Mouse (Mus musculus): ENCODE measurements at regions not wholly inside any gene's neighbourhood (a gene's known extent, or its start where the extent isn't known, plus 50 kb on each side); places are given as distances from the start of the nearest gene placed in this dataset.

DNA sequence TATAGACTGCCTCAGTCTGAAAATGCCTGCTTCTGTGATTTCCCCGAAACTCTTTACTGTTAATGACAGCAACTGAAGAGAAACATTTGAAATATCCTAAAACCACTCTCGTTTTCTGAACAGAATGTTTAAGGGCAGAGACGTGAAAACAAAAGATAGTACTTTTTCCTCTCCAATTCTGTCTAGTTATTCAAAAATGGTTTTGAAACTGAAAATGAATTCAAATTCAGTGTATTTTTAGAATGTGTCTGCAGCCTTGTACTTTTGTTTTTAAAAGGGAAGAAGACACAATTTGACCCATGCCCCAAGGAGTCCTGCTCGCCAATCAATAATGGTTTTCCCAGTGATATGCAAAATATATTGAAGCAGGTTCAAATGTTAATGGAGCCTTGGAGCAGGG, 136.7 kb upstream of the AI593442 start:
- H3K9ac ChIP-seq: no peak overlapping the region
- WGBS: 65% methylated on average over 4 of the region's 4 CpGs
- ATAC-seq: no peak

DNA sequence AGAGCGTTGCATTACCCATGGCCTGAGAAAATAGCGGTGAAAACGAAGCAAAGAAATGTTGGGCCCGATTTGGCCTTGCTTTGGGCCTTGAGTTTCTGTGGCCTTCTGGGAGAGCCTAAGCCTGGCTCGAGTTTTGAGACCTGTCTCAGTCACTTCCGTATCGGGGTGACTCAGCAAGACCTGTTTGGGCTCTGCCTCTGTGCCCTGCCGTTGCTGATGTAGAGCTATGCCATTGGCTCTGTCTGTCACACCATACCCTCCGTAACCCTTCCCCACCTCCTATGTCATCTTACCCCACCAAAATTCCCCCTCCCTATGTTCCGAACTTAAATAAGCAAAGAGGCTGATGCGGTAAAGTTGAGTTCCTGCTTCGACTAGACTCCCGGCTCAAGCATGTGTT, 123.4 kb upstream of the AI593442 start:
- DNase-seq (no peak), ATAC-seq (no peak)
- no peaks in the 10 kb centered on the region for H3K27me3 ChIP-seq (ENCODE audit: insufficient read depth, low read length)
- H3K36me3 ChIP-seq (ENCODE audit: insufficient read depth): no peaks in the 10 kb centered on the region
- no peak for TF ChIP-seq CTCF (IDR thresholded peaks at IDR 0.05; ENCODE audit: low read depth)
- no peak overlapping the region for H3K27ac ChIP-seq (ENCODE audit: low read depth, low read length)
- H3K4me2 ChIP-seq (ENCODE audit: low read depth): no peak overlapping the region
- H3K9ac ChIP-seq: no peak overlapping the region
- H3K9me3 ChIP-seq (ENCODE audit: low read length): no peaks in the 10 kb centered on the region
- H3K4me3 ChIP-seq (ENCODE audit: low read depth, low read length): no peak overlapping the region
- 96% methylated on average over 13 of the region's 13 CpGs for WGBS
- H3K4me1 ChIP-seq (ENCODE audit: insufficient read depth): no peaks in the 10 kb centered on the region

More for the DNA sequence above, 136.7 kb upstream of the AI593442 start:
- H3K27me3 ChIP-seq (ENCODE audit: insufficient read depth, low read length): no peaks in the 10 kb centered on the region
- no peaks in the 10 kb centered on the region for H3K36me3 ChIP-seq (ENCODE audit: insufficient read depth)
- no peak overlapping the region for H3K4me3 ChIP-seq (ENCODE audit: low read depth, low read length)
- H3K4me1 ChIP-seq (ENCODE audit: insufficient read depth): no peaks in the 10 kb centered on the region
- no peak overlapping the region for H3K4me2 ChIP-seq (ENCODE audit: low read depth)
- H3K9me3 ChIP-seq (ENCODE audit: low read length): no peaks in the 10 kb centered on the region
- DNase-seq: no peak
- H3K27ac ChIP-seq (ENCODE audit: low read depth, low read length): no peak overlapping the region
- no peak for TF ChIP-seq CTCF (IDR thresholded peaks at IDR 0.05; ENCODE audit: low read depth)

DNA sequence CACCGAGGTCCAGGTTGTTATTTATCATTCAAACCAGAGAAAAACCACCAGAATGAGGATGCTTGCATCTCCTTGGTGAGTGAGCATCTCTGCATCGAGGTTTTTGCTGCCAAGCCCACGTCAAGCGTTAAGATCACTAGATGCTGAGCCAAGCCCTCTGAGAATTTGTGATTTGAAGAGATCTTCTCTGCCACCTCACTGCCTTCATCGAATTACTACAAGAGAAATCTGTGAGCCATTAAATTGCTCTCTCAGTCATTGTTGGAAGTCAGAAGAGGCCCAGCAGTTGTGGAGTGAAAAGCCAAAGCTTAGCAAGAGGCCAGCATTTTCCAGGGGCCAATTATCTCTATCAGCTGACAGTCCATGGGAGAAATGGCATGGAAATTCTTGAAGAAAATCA, 122.2 kb upstream of the AI593442 start:
- TF ChIP-seq CTCF (IDR thresholded peaks at IDR 0.05; ENCODE audit: low read depth): no peak
- Histone ChIP-seq H3K27me3 (ENCODE audit: insufficient read depth, low read length) (no peaks in the 10 kb centered on the region), H3K27ac (ENCODE audit: low read depth, low read length) (no peak overlapping the region), H3K36me3 (ENCODE audit: insufficient read depth) (no peaks in the 10 kb centered on the region), H3K9me3 (ENCODE audit: low read length) (no peaks in the 10 kb centered on the region), H3K4me1 (ENCODE audit: insufficient read depth) (no peaks in the 10 kb centered on the region), H3K4me2 (ENCODE audit: low read depth) (no peak overlapping the region), H3K4me3 (ENCODE audit: low read depth, low read length) (no peak overlapping the region), H3K9ac (no peak overlapping the region)
- ATAC-seq (no peak), DNase-seq (no peak)
- 53% methylated on average over 5 of the region's 5 CpGs for WGBS

DNA sequence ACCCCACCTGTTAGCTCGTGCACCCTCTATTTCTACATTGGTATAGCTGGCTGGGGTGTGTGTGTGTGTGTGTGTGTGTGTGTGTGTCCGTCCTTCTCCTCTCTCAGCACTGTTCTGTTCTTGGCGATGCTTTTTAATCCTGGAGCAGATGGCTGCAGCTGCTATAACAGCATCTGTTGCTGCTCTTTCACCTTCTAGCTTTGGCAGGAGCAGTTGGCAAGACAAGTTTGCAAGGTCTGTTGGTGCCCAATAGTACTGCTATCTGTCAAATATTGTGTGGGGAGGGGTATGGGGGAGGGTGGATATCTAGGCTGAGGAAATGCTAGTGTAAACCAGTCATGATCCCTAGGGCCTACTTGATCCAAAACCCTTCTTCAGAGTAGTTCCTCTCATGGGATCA, 120.9 kb upstream of the AI593442 start:
- H3K27ac ChIP-seq (ENCODE audit: low read depth, low read length): no peak overlapping the region
- ATAC-seq (peak; percentile 47), DNase-seq (peak; percentile 35)
- no peak overlapping the region for H3K9ac ChIP-seq
- H3K9me3 ChIP-seq (ENCODE audit: low read length): no peaks in the 10 kb centered on the region
- H3K4me3 ChIP-seq (ENCODE audit: low read depth, low read length): no peak overlapping the region
- 39% methylated on average over 3 of the region's 3 CpGs for WGBS
- TF ChIP-seq CTCF (IDR thresholded peaks at IDR 0.05; ENCODE audit: low read depth): no peak
- H3K4me2 ChIP-seq (ENCODE audit: low read depth): no peak overlapping the region
- no peaks in the 10 kb centered on the region for H3K27me3 ChIP-seq (ENCODE audit: insufficient read depth, low read length)
- no peaks in the 10 kb centered on the region for H3K36me3 ChIP-seq (ENCODE audit: insufficient read depth)
- H3K4me1 ChIP-seq (ENCODE audit: insufficient read depth): no peaks in the 10 kb centered on the region

GRCm38 (mm10) chr9:52792596-52792995, 113.0 kb upstream of the AI593442 start:
- Histone ChIP-seq H3K27me3 (ENCODE audit: insufficient read depth, low read length) (no peaks in the 10 kb centered on the region), H3K4me1 (ENCODE audit: insufficient read depth) (no peaks in the 10 kb centered on the region), H3K27ac (ENCODE audit: low read depth, low read length) (no peak overlapping the region), H3K36me3 (ENCODE audit: insufficient read depth) (no peaks in the 10 kb centered on the region), H3K4me3 (ENCODE audit: low read depth, low read length) (no peak overlapping the region), H3K9me3 (ENCODE audit: low read length) (no peaks in the 10 kb centered on the region), H3K9ac (no peak overlapping the region), H3K4me2 (ENCODE audit: low read depth) (no peak overlapping the region)
- no peak for TF ChIP-seq CTCF (IDR thresholded peaks at IDR 0.05; ENCODE audit: low read depth)
- WGBS: 58% methylated on average over 1 of the region's 1 CpGs
- peak; percentile 28 for DNase-seq
- ATAC-seq: no peak

DNA sequence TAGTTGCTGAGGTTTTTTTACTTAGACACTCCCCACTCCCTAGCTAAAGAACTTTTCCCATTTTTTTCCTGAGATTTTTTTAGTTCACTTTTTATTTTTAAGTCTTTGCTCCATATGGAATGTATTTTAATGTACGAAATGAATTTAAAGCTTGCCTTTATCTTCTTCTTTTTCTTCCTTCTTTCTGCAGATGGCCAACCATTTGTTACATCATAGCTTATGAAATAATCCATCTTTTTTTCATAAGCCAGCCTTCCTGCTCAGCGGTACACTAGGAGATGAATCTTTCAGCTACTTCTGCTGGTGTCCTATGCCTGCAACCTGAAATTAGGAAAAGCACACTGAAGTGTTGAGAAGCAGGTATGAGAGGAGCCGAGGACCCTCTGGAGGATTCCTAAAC, 102.9 kb upstream of the AI593442 start:
- Histone ChIP-seq H3K4me2 (ENCODE audit: low read depth) (no peak overlapping the region), H3K36me3 (ENCODE audit: insufficient read depth) (no peaks in the 10 kb centered on the region), H3K27me3 (ENCODE audit: insufficient read depth, low read length) (no peaks in the 10 kb centered on the region), H3K9me3 (ENCODE audit: low read length) (no peaks in the 10 kb centered on the region), H3K4me3 (ENCODE audit: low read depth, low read length) (no peak overlapping the region), H3K9ac (no peak overlapping the region), H3K27ac (ENCODE audit: low read depth, low read length) (no peak overlapping the region), H3K4me1 (ENCODE audit: insufficient read depth) (no peaks in the 10 kb centered on the region)
- DNase-seq: peak; percentile 17
- 85% methylated on average over 3 of the region's 3 CpGs for WGBS
- no peak for ATAC-seq
- TF ChIP-seq CTCF (IDR thresholded peaks at IDR 0.05; ENCODE audit: low read depth): no peak

GRCm38 (mm10) chr9:52776542-52776941, 97.0 kb upstream of the AI593442 start:
- no peak for TF ChIP-seq CTCF (IDR thresholded peaks at IDR 0.05; ENCODE audit: low read depth)
- peak; percentile 24 for DNase-seq

DNA sequence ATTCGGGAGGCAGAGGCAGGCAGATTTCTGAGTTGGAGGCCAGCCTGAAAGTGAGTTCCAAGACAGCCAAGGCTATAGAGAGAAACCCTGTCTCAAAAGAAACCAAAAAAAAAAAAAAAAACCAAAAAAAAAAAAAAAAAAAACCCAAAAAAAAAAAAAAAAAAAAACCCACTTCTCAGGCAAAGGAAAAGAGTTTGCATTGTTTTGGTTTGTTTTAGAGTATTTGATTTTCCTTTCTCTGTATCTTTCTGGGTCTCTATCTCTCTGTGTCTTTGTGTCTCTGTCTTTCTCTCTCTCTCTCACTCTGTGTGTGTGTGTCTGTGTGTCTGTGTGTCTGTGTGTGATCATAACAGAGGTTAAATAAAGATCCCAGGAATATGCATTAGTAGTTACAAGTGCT, 95.7 kb upstream of the AI593442 start:
- no peak for TF ChIP-seq CTCF (IDR thresholded peaks at IDR 0.05; ENCODE audit: low read depth)
- no peaks in the 10 kb centered on the region for H3K36me3 ChIP-seq (ENCODE audit: insufficient read depth)
- H3K9me3 ChIP-seq (ENCODE audit: low read length): no peaks in the 10 kb centered on the region
- H3K4me2 ChIP-seq (ENCODE audit: low read depth): no peak overlapping the region
- no peaks in the 10 kb centered on the region for H3K27me3 ChIP-seq (ENCODE audit: insufficient read depth, low read length)
- DNase-seq (no peak), ATAC-seq (no peak)
- no peak overlapping the region for H3K9ac ChIP-seq
- no peaks in the 10 kb centered on the region for H3K4me1 ChIP-seq (ENCODE audit: insufficient read depth)
- H3K27ac ChIP-seq (ENCODE audit: low read depth, low read length): no peak overlapping the region
- WGBS: 100% methylated on average over 1 of the region's 1 CpGs
- no peak overlapping the region for H3K4me3 ChIP-seq (ENCODE audit: low read depth, low read length)

More at GRCm38 (mm10) chr9:52776542-52776941, 97.0 kb upstream of the AI593442 start:
- Histone ChIP-seq H3K27me3 (ENCODE audit: insufficient read depth, low read length) (no peaks in the 10 kb centered on the region), H3K4me3 (ENCODE audit: low read depth, low read length) (no peak overlapping the region), H3K4me2 (ENCODE audit: low read depth) (no peak overlapping the region), H3K36me3 (ENCODE audit: insufficient read depth) (no peaks in the 10 kb centered on the region), H3K9ac (no peak overlapping the region), H3K27ac (ENCODE audit: low read depth, low read length) (no peak overlapping the region), H3K9me3 (ENCODE audit: low read length) (no peaks in the 10 kb centered on the region), H3K4me1 (ENCODE audit: insufficient read depth) (no peaks in the 10 kb centered on the region)
- ATAC-seq: no peak; the same call in 1 of the 2 replicates
- 4% methylated on average over 6 of the region's 6 CpGs for WGBS

All from forebrain, postnatal 0 days (tissue).